Mouse (Mus musculus) thymus, adult 2 months (tissue): Measurements from ENCODE around the gene Tmem132c.
"Not testable (repeated sequence)": the region's sequence is repeated elsewhere in the genome, so short reads cannot be mapped to it uniquely, and the experiment has no call there.

ENCODE experiments used
- CTCF ChIP-seq: fragments of 200-500 bp; IDR thresholded peaks from 2 replicates; pipeline ENCODE4 v1.5.1; 2012; ENCODE audit warnings: mild to moderate bottlenecking, control low read depth, low read length, moderate library complexity, borderline replicate concordance; ENCODE audit not compliant: control insufficient read depth, poor library complexity, insufficient read depth; ENCODE audit errors: extremely low read depth
- POLR2A ChIP-seq: fragments of 200-500 bp; IDR thresholded peaks from 2 replicates; pipeline ENCODE4 v1.6.1; 2012; ENCODE audit warnings: mild to moderate bottlenecking, low read length, control low read depth, moderate library complexity; ENCODE audit not compliant: control insufficient read depth, poor library complexity, insufficient read depth; ENCODE audit errors: extremely low read depth

GRCm38 (mm10) chr5:127357878-127358277, 116.3 kb downstream of the Tmem132c start:
- not testable (repeated sequence) for TF ChIP-seq POLR2A, CTCF
